ENCODE assay signal across 21 mouse cellular contexts in genomic region chr7:82899459-82900297, GRCm38 (mm10). TPM values are rescaled to one million over a fixed set of nuclear protein-coding genes. Genes with fewer than 3 reads are reported as not detected.
DNase-seq lines count a peak whose midpoint lies in the region; ATAC-seq lines count a peak whose summit lies in the region.
"Had no signal": no experiment of that assay in that cellular context is flagged by ENCODE, and none has a peak within 500 bp of the region (broad histone marks: within the 10 kb centered on the region; RNA-seq: fewer than 3 reads in every experiment).

No protein-coding gene starts in this region.

- H3K4me1 ChIP-seq in forebrain, embryonic 11.5 days (replicated peaks; ENCODE audit: control insufficient read depth, insufficient read depth, low read length) = no peaks in the 10 kb centered on the region
- no peaks in the 10 kb centered on the region for H3K4me1 ChIP-seq in forebrain, embryonic 15.5 days
- peaks cover 33% of the 10 kb centered on the region for H3K4me1 ChIP-seq in limb, embryonic 13.5 days
- no peaks in the 10 kb centered on the region for H3K4me1 ChIP-seq in midbrain, embryonic 16.5 days (ENCODE audit: control insufficient read depth, insufficient read depth, low read length)
- H3K4me1 ChIP-seq: liver, embryonic 15.5 days; midbrain, embryonic 15.5 days; stomach, embryonic 15.5 days had no signal

- no peak overlapping the region for H3K4me3 ChIP-seq in forebrain, embryonic 11.5 days (ENCODE audit: low read depth, low read length)
- no peak overlapping the region for H3K4me3 ChIP-seq in forebrain, embryonic 15.5 days
- H3K4me3 ChIP-seq in limb, embryonic 13.5 days = no peak overlapping the region
- no peak overlapping the region for H3K4me3 ChIP-seq in midbrain, embryonic 16.5 days (ENCODE audit: low read depth, low read length)
- H3K4me3 ChIP-seq: forebrain, embryonic 12.5 days; liver, embryonic 15.5 days; midbrain, embryonic 15.5 days; stomach, embryonic 15.5 days had no signal

- H3K27ac ChIP-seq in forebrain, embryonic 11.5 days (ENCODE audit: low read depth, low read length) = no peak overlapping the region
- no peak overlapping the region for H3K27ac ChIP-seq in forebrain, embryonic 15.5 days (replicated peaks)
- H3K27ac ChIP-seq in limb, embryonic 13.5 days = peak overlapping the region; percentile 52; the same call in 1 of the 2 replicates
- no peak overlapping the region for H3K27ac ChIP-seq in midbrain, embryonic 16.5 days (ENCODE audit: low read length)
- H3K27ac ChIP-seq: forebrain, embryonic 12.5 days; liver, embryonic 15.5 days; midbrain, embryonic 15.5 days; stomach, embryonic 15.5 days had no signal

- ATAC-seq in forebrain, embryonic 11.5 days (replicated peaks; ENCODE audit: low FRiP score) = no peak
- no peak for ATAC-seq in forebrain, embryonic 15.5 days (replicated peaks)
- ATAC-seq in limb, embryonic 13.5 days (ENCODE audit: low FRiP score, low read depth) = peak; percentile 85
- no peak for ATAC-seq in erythroid progenitor cell, adult 5-6 weeks (replicated peaks; ENCODE audit: low FRiP score, poor library complexity, severe bottlenecking)
- ATAC-seq in midbrain, embryonic 16.5 days = no peak
- ATAC-seq: inflammation-experienced regulatory T-cells, adult 6 months; lung, postnatal 0 days; midbrain, embryonic 15.5 days had no signal

- no peaks in the 10 kb centered on the region for H3K27me3 ChIP-seq in forebrain, embryonic 11.5 days (ENCODE audit: control insufficient read depth, insufficient read depth, low read length)
- no peaks in the 10 kb centered on the region for H3K27me3 ChIP-seq in forebrain, embryonic 15.5 days
- H3K27me3 ChIP-seq in limb, embryonic 13.5 days = no peaks in the 10 kb centered on the region
- no peaks in the 10 kb centered on the region for H3K27me3 ChIP-seq in midbrain, embryonic 16.5 days (ENCODE audit: control insufficient read depth, insufficient read depth, low read depth, low read length)
- H3K27me3 ChIP-seq: CH12.LX; forebrain, embryonic 12.5 days; liver, embryonic 15.5 days; midbrain, embryonic 15.5 days; stomach, embryonic 15.5 days had no signal

- no peak overlapping the region for H3K9ac ChIP-seq in forebrain, embryonic 11.5 days (ENCODE audit: low read length)
- H3K9ac ChIP-seq in forebrain, embryonic 15.5 days (replicated peaks) = no peak overlapping the region
- no peak overlapping the region for H3K9ac ChIP-seq in limb, embryonic 13.5 days
- H3K9ac ChIP-seq in midbrain, embryonic 16.5 days (ENCODE audit: low read depth, low read length) = no peak overlapping the region
- H3K9ac ChIP-seq: forebrain, embryonic 12.5 days; liver, embryonic 15.5 days; midbrain, embryonic 15.5 days; stomach, embryonic 15.5 days had no signal

- no peaks in the 10 kb centered on the region for H3K36me3 ChIP-seq in forebrain, embryonic 11.5 days (ENCODE audit: control insufficient read depth, insufficient read depth, low read length)
- no peaks in the 10 kb centered on the region for H3K36me3 ChIP-seq in forebrain, embryonic 15.5 days
- no peaks in the 10 kb centered on the region for H3K36me3 ChIP-seq in limb, embryonic 13.5 days
- no peaks in the 10 kb centered on the region for H3K36me3 ChIP-seq in midbrain, embryonic 16.5 days (ENCODE audit: control insufficient read depth, insufficient read depth, low read length)
- H3K36me3 ChIP-seq: forebrain, embryonic 12.5 days; liver, embryonic 15.5 days; midbrain, embryonic 15.5 days; stomach, embryonic 15.5 days had no signal

- WGBS in forebrain, embryonic 11.5 days = 74% methylated on average over 8 of the region's 8 CpGs
- 79% methylated on average over 8 of the region's 8 CpGs for WGBS in forebrain, embryonic 15.5 days
- 16% methylated on average over 8 of the region's 8 CpGs for WGBS in limb, embryonic 13.5 days
- WGBS in midbrain, embryonic 16.5 days = 90% methylated on average over 8 of the region's 8 CpGs

- DNase-seq in forebrain, embryonic 11.5 days (ENCODE audit: low spot score) = peak; percentile 18
- peak; percentile 9 for DNase-seq in ES-CJ7 (ENCODE audit: low read depth, low spot score)
- DNase-seq in embryo, embryonic 9.5 days (ENCODE audit: extremely low spot score) = peak; percentile 10
- no peak for DNase-seq in layer of hippocampus, adult 9-11 months
- DNase-seq: adrenal gland, adult 2 months; cerebellum, adult 8-10 months; gastrocnemius, postnatal 10 days; heart, postnatal 10 days; right cerebral cortex, postnatal 25 days; thymus, adult 2 months had no signal

- H3K4me2 ChIP-seq in forebrain, embryonic 11.5 days (ENCODE audit: low read depth, low read length, severe bottlenecking) = no peak overlapping the region
- no peak overlapping the region for H3K4me2 ChIP-seq in forebrain, embryonic 15.5 days (replicated peaks)
- no peak overlapping the region for H3K4me2 ChIP-seq in limb, embryonic 13.5 days (replicated peaks)
- H3K4me2 ChIP-seq in midbrain, embryonic 16.5 days (ENCODE audit: low read length) = no peak overlapping the region
- H3K4me2 ChIP-seq: forebrain, embryonic 12.5 days; liver, embryonic 15.5 days; midbrain, embryonic 15.5 days; stomach, embryonic 15.5 days had no signal

- no peaks in the 10 kb centered on the region for H3K9me3 ChIP-seq in forebrain, embryonic 11.5 days (ENCODE audit: control insufficient read depth, low read length)
- H3K9me3 ChIP-seq in forebrain, embryonic 15.5 days = no peaks in the 10 kb centered on the region
- no peaks in the 10 kb centered on the region for H3K9me3 ChIP-seq in limb, embryonic 13.5 days
- no peaks in the 10 kb centered on the region for H3K9me3 ChIP-seq in midbrain, embryonic 16.5 days (replicated peaks; ENCODE audit: control insufficient read depth, low read length, poor library complexity, severe bottlenecking)
- H3K9me3 ChIP-seq: forebrain, embryonic 12.5 days; liver, embryonic 15.5 days; midbrain, embryonic 15.5 days; stomach, embryonic 15.5 days had no signal

RNA-seq across cellular contexts. Expression of gene Mex3b, which starts 32.5 kb away (rescaled TPM):
- 36.0 and 42.7 TPM in 2 replicates for polyA plus RNA-seq in forebrain, embryonic 11.5 days (2014; fragmentation: Nextera tagmentation; extraction: Ambion mirVana)
- 50.2 and 51.2 TPM in 2 replicates for polyA plus RNA-seq in forebrain, embryonic 15.5 days (2015; fragmentation: Nextera tagmentation; extraction: Ambion mirVana)
- 35.6 and 36.4 TPM in 2 replicates for polyA plus RNA-seq in limb, embryonic 13.5 days (2015; fragmentation: Nextera tagmentation; extraction: Ambion mirVana)
- 0.72 and 0.84 TPM in 2 replicates for total RNA-seq in erythroid progenitor cell, adult 5-6 weeks (2015; ENCODE audit: low replicate concordance)
- total RNA-seq in erythroid progenitor cell, adult 5-6 weeks (2017; ENCODE audit: low replicate concordance) = 0.39 and 3.3 TPM in 2 replicates
- polyA plus RNA-seq in midbrain, embryonic 16.5 days (2015; fragmentation: Nextera tagmentation; extraction: Ambion mirVana) = 25.0 and 36.7 TPM in 2 replicates
